Mouse (Mus musculus) liver, adult 2 months (tissue): ENCODE data around the gene Nans. TPM values are rescaled to one million over a fixed set of nuclear protein-coding genes. Genes with fewer than 3 reads are reported as not detected.

Source experiments
- DNase-seq: peaks from one replicate; pipeline ENCODE4 v3.0.0-alpha.2; 2011; ENCODE audit warnings: low read depth, low spot score; ENCODE audit errors: extremely low read depth
- H3K27ac ChIP-seq: fragments of 200-500 bp; replicated peaks from 2 replicates; pipeline ENCODE4 v1.5.1; 2012; ENCODE audit warnings: low read depth, mild to moderate bottlenecking, control low read depth, inconsistent platforms, low read length; ENCODE audit not compliant: insufficient read depth
- H3K27me3 ChIP-seq: fragments of 200-500 bp; 2 replicates; pipeline ENCODE4 v1.6.1; 2012; ENCODE audit warnings: mild to moderate bottlenecking, moderate library complexity, low read length, inconsistent platforms; ENCODE audit not compliant: control insufficient read depth, insufficient read depth
- H3K36me3 ChIP-seq: fragments of 200-500 bp; 2 replicates; pipeline ENCODE4 v1.6.1; 2012; ENCODE audit warnings: low read length, inconsistent platforms; ENCODE audit not compliant: control insufficient read depth, insufficient read depth
- H3K4me1 ChIP-seq: fragments of 200-500 bp; 2 replicates; pipeline ENCODE4 v1.6.1; 2011; ENCODE audit warnings: low read length; ENCODE audit not compliant: control insufficient read depth, insufficient read depth
- H3K4me3 ChIP-seq: fragments of 200-500 bp; 2 replicates; pipeline ENCODE4 v1.5.1; 2011; ENCODE audit warnings: low read depth, mild to moderate bottlenecking, control low read depth, low read length, moderate library complexity; ENCODE audit not compliant: insufficient read depth
- H3K79me2 ChIP-seq: fragments of 200-500 bp; 2 replicates; pipeline ENCODE4 v1.6.1; 2012; ENCODE audit warnings: inconsistent platforms, mild to moderate bottlenecking, low read length, moderate library complexity; ENCODE audit not compliant: control insufficient read depth, insufficient read depth
- H3K9ac ChIP-seq: fragments of 200-500 bp; 2 replicates; pipeline ENCODE4 v1.6.1; 2012; ENCODE audit warnings: low read depth, mild to moderate bottlenecking, control low read depth, inconsistent platforms, low read length
- CTCF ChIP-seq: fragments of 200-500 bp; IDR thresholded peaks from 2 replicates; pipeline ENCODE4 v1.5.1; 2011; ENCODE audit warnings: low read depth, low read length, control low read depth
- POLR2A ChIP-seq: fragments of 200-500 bp; IDR thresholded peaks from 2 replicates; pipeline ENCODE4 v1.6.1; 2011; ENCODE audit warnings: low read length, control low read depth; ENCODE audit not compliant: insufficient read depth; ENCODE audit errors: extremely low read depth
- WGBS: fragments of 180-500 bp; shearing (Covaris S2); methylation state at CpG from one replicate; pipeline ENCODE4 v1.1.7; 2018; 5-methylcytosine and 5-hydroxymethylcytosine counted together
- polyA plus RNA-seq: library from polyadenylated mRNA; depleted of rRNA; stranded (reverse); fragments of >200 nt; gene quantifications from 2 replicates; pipeline ENCODE4 v1.2.3, GENCODE M21; 2012
- total RNA-seq: library from RNA; depleted of rRNA; stranded (reverse); fragments of >200 nt; gene quantifications from 2 replicates; pipeline ENCODE4 v1.2.3, GENCODE M21; 2014

The Nans gene
- total and polyA plus RNA-seq, 2 experiments = 11.5 to 14.3 TPM

- no peak for DNase-seq
- no peaks in the 10 kb centered on the region for H3K4me1 ChIP-seq
- H3K79me2 ChIP-seq = no peaks in the 10 kb centered on the region
- H3K36me3 ChIP-seq = peaks cover 35% of the 10 kb centered on the region
- H3K27ac ChIP-seq = no peak overlapping the region
- TF ChIP-seq POLR2A (no peak), CTCF (no peak)
- no peak overlapping the region for H3K4me3 ChIP-seq
- no peaks in the 10 kb centered on the region for H3K27me3 ChIP-seq
- WGBS = 90% methylated on average over 2 of the region's 2 CpGs
- H3K9ac ChIP-seq = no peak overlapping the region
Observed at GRCm38 (mm10) chr4:46520491-46520890, 31.4 kb downstream of the Nans start.

- H3K36me3 ChIP-seq = peaks cover 35% of the 10 kb centered on the region
- no peak for DNase-seq
- TF ChIP-seq CTCF (no peak), POLR2A (no peak)
- WGBS = 87% methylated on average over 10 of the region's 10 CpGs
- no peaks in the 10 kb centered on the region for H3K79me2 ChIP-seq
- no peaks in the 10 kb centered on the region for H3K27me3 ChIP-seq
- no peak overlapping the region for H3K9ac ChIP-seq
- H3K27ac ChIP-seq = no peak overlapping the region
- no peaks in the 10 kb centered on the region for H3K4me1 ChIP-seq
- H3K4me3 ChIP-seq = no peak overlapping the region
Observed at GRCm38 (mm10) chr4:46521457-46521856, 32.4 kb downstream of the Nans start.

- Histone ChIP-seq H3K9ac (no peak overlapping the region), H3K4me3 (no peak overlapping the region), H3K27me3 (no peaks in the 10 kb centered on the region), H3K27ac (no peak overlapping the region), H3K79me2 (no peaks in the 10 kb centered on the region), H3K4me1 (peaks cover 10% of the 10 kb centered on the region), H3K36me3 (peaks cover 32% of the 10 kb centered on the region)
- DNase-seq = no peak
- TF ChIP-seq POLR2A = no peak
- TF ChIP-seq CTCF = no peak
- 92% methylated on average over 4 of the region's 4 CpGs for WGBS
Observed at GRCm38 (mm10) chr4:46523324-46523723, 34.3 kb downstream of the Nans start.

- no peak for TF ChIP-seq CTCF
- no peak for TF ChIP-seq POLR2A
- H3K9ac ChIP-seq = no peak overlapping the region
Observed at GRCm38 (mm10) chr4:46526226-46526625, 37.2 kb downstream of the Nans start.

GRCm38 (mm10) chr4:46526798-46527557 is 37.9 kb downstream of the Nans start:
- Histone ChIP-seq H3K4me3 (no peak overlapping the region), H3K4me1 (peaks cover 25% of the 10 kb centered on the region), H3K27ac (peak overlapping the region; percentile 27), H3K79me2 (no peaks in the 10 kb centered on the region), H3K9ac (0 out of 2 replicates have a peak overlapping the region, but pooled peaks have one; percentile 32), H3K27me3 (no peaks in the 10 kb centered on the region), H3K36me3 (peaks cover 23% of the 10 kb centered on the region)
- DNase-seq = no peak
- 59% methylated on average over 17 of the region's 17 CpGs for WGBS
- TF ChIP-seq POLR2A (no peak), CTCF (peak; percentile 60)

More at GRCm38 (mm10) chr4:46526226-46526625, 37.2 kb downstream of the Nans start:
- Histone ChIP-seq H3K36me3 (peaks cover 24% of the 10 kb centered on the region), H3K4me1 (peaks cover 23% of the 10 kb centered on the region), H3K27ac (no peak overlapping the region), H3K27me3 (no peaks in the 10 kb centered on the region), H3K79me2 (no peaks in the 10 kb centered on the region), H3K4me3 (no peak overlapping the region)
- WGBS = 92% methylated on average over 3 of the region's 3 CpGs
- DNase-seq = peak; percentile 33

GRCm38 (mm10) chr4:46527558-46527926 is 38.5 kb downstream of the Nans start:
- Histone ChIP-seq H3K4me3 (peak overlapping the region; percentile 9; the same call in 1 of the 2 replicates), H3K79me2 (no peaks in the 10 kb centered on the region), H3K4me1 (peaks cover 26% of the 10 kb centered on the region), H3K9ac (peak overlapping the region; percentile 32), H3K36me3 (peaks cover 22% of the 10 kb centered on the region), H3K27ac (peak overlapping the region; percentile 41), H3K27me3 (no peaks in the 10 kb centered on the region)
- TF ChIP-seq CTCF (no peak), POLR2A (no peak)
- DNase-seq = peak; percentile 45
- 4% methylated on average over 7 of the region's 7 CpGs for WGBS
